Mouse (Mus musculus): ENCODE data around the gene Ddx11.

Ddx11 gene

GRCm38 (mm10) chr17:66123066-66123815 is at the start of gene Ddx11:
Ddx11 (plus strand) TSS chr17:66123520.
- DNase-seq (ENCODE audit: low spot score): peak; percentile 92

GRCm38 (mm10) chr17:66073971-66074370 is 49.3 kb upstream of the Ddx11 start:
- DNase-seq (ENCODE audit: low spot score): no peak

- no peak for DNase-seq (ENCODE audit: low spot score)
These were observed 47.5 kb upstream of the Ddx11 start for GRCm38 (mm10) chr17:66075827-66076173.

GRCm38 (mm10) chr17:66076174-66076927 is 47.0 kb upstream of the Ddx11 start:
- DNase-seq (ENCODE audit: low spot score): peak; percentile 46

GRCm38 (mm10) chr17:66076934-66077333 is 46.4 kb upstream of the Ddx11 start, which contains the start of gene Ankrd12:
Ankrd12 (minus strand) TSS chr17:66077089.
- DNase-seq (ENCODE audit: low spot score): peak; percentile 91

GRCm38 (mm10) chr17:66077437-66077850 is 45.9 kb upstream of the Ddx11 start:
- peak; percentile 60 for DNase-seq (ENCODE audit: low spot score)

- DNase-seq (ENCODE audit: low spot score): no peak
These were observed 38.8 kb upstream of the Ddx11 start for GRCm38 (mm10) chr17:66084486-66084885.

GRCm38 (mm10) chr17:66085038-66085437 is 38.3 kb upstream of the Ddx11 start:
- DNase-seq (ENCODE audit: low spot score): no peak

- DNase-seq (ENCODE audit: low spot score): peak; percentile 45
These were observed 33.1 kb upstream of the Ddx11 start for GRCm38 (mm10) chr17:66090251-66090650.

- no peak for DNase-seq (ENCODE audit: low spot score)
These were observed 31.9 kb upstream of the Ddx11 start for GRCm38 (mm10) chr17:66091392-66091791.

- no peak for DNase-seq (ENCODE audit: low spot score)
These were observed 31.3 kb upstream of the Ddx11 start for GRCm38 (mm10) chr17:66092065-66092464.

GRCm38 (mm10) chr17:66092664-66093063 is 30.7 kb upstream of the Ddx11 start:
- no peak for DNase-seq (ENCODE audit: low spot score)

- peak; percentile 50 for DNase-seq (ENCODE audit: low spot score)
These were observed 22.5 kb upstream of the Ddx11 start for GRCm38 (mm10) chr17:66100566-66101379.

GRCm38 (mm10) chr17:66101380-66102330 is 21.7 kb upstream of the Ddx11 start, which contains the start of gene Ndufv2:
Ndufv2 (minus strand) TSS chr17:66101559.
- DNase-seq (ENCODE audit: low spot score): peak; percentile 97

GRCm38 (mm10) chr17:66104076-66104475 is 19.2 kb upstream of the Ddx11 start:
- no peak for DNase-seq (ENCODE audit: low spot score)

GRCm38 (mm10) chr17:66106601-66107267 is 16.6 kb upstream of the Ddx11 start:
- DNase-seq (ENCODE audit: low spot score): peak; percentile 82

GRCm38 (mm10) chr17:66107466-66107865 is 15.9 kb upstream of the Ddx11 start:
- DNase-seq (ENCODE audit: low spot score): no peak

- no peak for DNase-seq (ENCODE audit: low spot score)
These were observed 15.1 kb upstream of the Ddx11 start for GRCm38 (mm10) chr17:66108198-66108597.

GRCm38 (mm10) chr17:66110746-66111145 is 12.6 kb upstream of the Ddx11 start:
- DNase-seq (ENCODE audit: low spot score): no peak

- peak; percentile 90 for DNase-seq (ENCODE audit: low spot score)
These were observed 11.8 kb upstream of the Ddx11 start, which contains the start of gene Washc1 for GRCm38 (mm10) chr17:66111402-66111959. Washc1 (plus strand) TSS chr17:66111545.
